Mouse (Mus musculus) layer of hippocampus, adult 11-12 months (tissue): ENCODE measurements at regions not wholly inside any gene's neighbourhood (a gene's known extent, or its start where the extent isn't known, plus 50 kb on each side); places are given as distances from the start of the nearest gene placed in this dataset.

Experiments
- DNase-seq: peaks from one replicate; pipeline ENCODE4 v3.0.0; 2022; ENCODE audit warnings: low spot score

DNA sequence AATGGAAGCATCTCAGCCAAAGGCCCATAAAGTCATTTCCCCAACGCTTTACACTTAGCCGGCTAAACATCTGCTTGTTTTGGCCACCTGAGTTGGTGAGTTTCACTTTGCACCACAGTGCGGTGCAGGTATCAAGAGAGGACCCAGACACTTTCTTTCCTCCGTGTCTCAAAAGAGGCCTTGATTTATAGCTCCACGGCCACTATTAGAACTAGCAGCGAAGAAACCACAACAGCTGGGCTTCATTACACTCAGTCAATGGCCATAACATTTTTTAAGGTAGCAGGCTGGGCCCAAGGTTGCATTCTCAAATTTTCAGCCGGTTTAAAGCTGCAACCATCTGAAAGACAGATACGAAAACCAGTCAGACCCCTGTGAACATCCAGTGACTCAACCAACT lies 103.4 kb downstream of the Mreg start:
- no peak for DNase-seq

DNA sequence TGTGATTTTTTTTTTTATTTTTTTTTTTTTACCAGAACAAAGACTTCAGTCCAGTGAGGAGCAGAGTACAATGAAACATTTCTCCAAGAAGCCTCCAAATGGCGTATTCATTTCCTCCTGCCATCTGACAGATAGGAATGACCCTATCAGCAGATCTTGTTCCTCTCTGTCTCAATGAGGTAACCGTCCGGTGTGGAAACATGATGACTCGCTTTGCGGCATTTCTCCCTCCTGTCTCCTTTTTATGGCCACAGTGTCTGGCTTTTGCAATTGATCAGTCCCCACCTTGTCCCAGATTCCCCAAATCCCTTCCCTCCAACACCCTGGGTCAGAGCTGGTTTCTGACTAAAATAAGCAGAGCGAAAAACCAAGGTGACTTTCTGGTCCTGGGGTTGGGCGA lies 105.0 kb downstream of the Mreg start:
- no peak for DNase-seq

DNA sequence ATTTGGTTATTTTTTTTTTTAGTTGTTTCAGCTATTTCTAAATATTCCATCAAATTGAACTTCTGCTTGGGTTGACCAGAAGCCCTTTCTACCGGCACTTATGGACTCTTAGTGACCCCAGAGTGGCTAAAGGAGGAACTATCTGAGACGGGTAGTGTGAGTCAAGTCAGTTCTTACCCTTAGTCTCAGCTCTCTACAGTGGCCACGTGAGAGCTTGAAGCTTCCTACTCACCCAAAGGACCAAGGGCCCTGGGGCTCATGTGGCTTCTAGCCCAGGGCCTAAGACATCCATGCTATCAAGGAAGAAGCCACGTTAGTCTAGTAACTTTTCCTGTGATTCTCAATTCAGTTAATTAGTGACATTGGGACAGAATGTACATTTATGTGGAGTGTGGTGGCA lies 105.5 kb downstream of the Mreg start:
- no peak for DNase-seq

DNA sequence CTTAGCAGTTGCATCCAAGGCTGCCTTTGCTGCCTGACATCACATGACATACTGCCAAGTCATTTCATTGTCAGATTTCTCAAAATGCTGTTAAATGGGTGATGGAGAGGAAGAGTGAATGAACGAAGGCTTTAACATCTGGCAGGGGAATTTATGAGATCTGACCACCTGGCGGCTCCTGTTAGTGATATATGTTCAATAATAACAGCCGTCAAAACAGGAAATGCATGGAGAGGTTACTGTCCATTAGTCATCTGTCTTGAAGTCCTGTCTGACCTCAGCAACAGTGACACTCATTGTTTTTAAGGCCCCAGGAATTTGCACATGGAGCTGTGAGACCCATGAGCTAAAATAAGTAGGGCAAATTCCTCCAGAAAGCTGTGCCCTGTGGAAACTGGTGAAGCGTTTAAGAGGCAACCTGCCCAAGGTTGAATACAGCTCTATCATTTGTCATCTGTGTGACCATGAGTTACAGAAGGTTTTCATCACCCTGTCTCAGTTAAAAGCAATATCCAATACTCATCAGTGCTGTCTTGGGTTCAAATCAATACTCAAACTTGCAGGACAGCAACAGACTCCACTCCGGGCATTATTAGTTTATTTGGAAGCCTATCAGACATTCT lies 106.6 kb downstream of the Mreg start:
- DNase-seq = no peak

DNA sequence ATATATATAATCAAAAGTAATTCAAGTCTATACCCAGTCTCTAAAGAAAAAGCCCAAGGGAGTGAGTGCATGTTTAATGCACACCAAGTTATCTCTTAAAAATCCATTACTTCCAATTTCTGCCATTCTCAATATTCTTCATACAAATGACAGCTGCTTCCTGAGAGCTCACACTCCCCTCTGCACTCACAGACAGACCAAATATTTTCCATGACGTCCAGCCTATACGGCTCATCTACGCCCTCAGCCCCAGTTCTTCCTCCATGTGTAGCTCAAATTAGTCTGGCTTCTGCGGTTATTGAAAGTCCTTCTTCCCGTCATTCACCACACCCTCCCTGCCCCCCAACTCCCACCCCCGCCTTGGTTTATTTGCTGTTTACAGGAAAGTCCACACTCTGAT lies 108.1 kb downstream of the Mreg start:
- no peak for DNase-seq

DNA sequence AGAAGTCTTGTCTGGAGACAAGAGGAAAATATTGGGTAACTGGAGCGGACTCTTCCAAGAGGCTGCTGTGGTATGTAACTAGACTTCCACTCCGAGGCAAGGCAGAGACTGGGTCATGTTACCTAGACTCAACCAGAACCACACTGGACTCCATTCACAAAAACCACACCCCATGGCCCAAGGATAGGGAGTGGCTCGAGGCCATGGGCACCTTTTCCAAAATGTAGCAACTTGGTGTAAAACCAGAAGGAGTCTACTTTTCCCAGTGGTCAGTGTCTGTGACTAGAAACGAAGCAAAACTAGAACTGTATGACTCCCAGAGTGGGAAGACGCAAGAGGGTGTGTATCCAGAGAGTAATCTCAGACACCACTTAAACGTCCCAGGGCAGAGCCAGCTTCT lies 108.7 kb downstream of the Mreg start:
- no peak for DNase-seq

DNA sequence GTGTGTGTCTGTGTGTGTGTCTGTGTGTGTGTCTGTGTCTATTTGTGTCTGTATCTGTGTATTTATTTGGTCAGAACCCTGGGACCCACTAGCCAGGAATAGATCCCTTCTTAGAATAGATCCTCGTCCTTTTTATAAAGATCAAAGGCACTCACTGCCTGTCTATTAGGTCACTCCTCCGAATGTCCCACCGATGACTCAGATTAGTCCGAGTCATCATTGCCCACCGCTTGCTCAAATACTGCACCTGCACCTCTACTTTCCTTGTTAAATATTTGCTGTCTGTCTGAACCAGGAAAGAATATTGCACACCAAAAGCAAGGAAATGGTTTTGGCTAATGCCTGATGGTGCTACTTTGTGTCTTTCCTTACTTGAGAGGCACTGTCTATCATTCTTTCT lies 112.7 kb downstream of the Mreg start:
- DNase-seq = no peak

GRCm38 (mm10) chr1:72091344-72091743 lies 120.8 kb downstream of the Mreg start:
- no peak for DNase-seq

- no peak for DNase-seq
Observed at GRCm38 (mm10) chr1:72085661-72086060, 126.4 kb downstream of the Mreg start.

DNA sequence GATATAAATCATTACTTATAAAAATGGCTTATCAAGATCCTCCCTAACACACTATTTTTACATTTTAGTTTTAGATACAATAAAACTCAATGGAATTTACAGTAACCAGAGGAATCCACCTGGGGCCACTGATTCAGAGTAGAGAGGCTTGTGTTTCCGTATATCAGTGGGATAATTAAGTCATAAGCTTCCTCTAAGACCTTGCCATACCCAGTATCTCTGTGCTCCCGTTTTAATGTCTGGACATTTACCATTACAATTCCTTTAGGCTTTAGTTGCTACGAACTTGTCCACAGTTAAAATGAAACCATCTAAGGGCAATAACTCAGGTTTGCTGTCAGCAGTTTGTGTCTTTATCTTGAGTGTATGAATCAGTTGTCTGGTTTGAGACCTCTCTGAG lies 127.9 kb downstream of the Mreg start:
- no peak for DNase-seq

GRCm38 (mm10) chr1:72082366-72082765 lies 129.7 kb downstream of the Mreg start:
- no peak for DNase-seq

- no peak for DNase-seq
Observed at GRCm38 (mm10) chr1:72081811-72082210, 130.3 kb downstream of the Mreg start.

- DNase-seq = peak; percentile 28
Observed at GRCm38 (mm10) chr1:72078926-72079550, 133.1 kb downstream of the Mreg start.

DNA sequence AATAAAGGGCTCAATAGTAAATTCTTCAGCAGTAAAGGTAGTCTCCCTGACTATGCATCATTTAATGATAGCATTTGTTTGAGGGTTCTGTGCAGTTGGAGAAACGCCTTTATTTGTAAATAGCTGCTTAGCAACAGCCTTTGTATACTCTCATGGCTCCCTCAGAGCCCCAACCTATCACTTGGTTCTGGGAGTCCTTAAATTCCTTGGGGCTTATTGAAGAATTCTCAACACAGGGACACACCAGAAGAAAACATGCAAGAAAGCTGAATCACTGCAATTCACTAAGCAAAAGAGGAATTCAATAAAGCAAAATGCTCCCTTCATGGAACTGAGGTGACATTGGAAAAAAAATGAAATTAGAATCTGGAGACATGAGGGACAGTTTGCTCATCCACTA lies 135.8 kb downstream of the Mreg start:
- no peak for DNase-seq

- DNase-seq = no peak
Observed at GRCm38 (mm10) chr1:72075464-72075863, 136.6 kb downstream of the Mreg start.

- DNase-seq = no peak
Observed at GRCm38 (mm10) chr1:72073245-72073644, 138.9 kb downstream of the Mreg start.

- DNase-seq = no peak
Observed at GRCm38 (mm10) chr1:72070489-72070888, 141.6 kb downstream of the Mreg start.

- DNase-seq = no peak
Observed at GRCm38 (mm10) chr1:72069056-72069455, 143.1 kb downstream of the Mreg start.

DNA sequence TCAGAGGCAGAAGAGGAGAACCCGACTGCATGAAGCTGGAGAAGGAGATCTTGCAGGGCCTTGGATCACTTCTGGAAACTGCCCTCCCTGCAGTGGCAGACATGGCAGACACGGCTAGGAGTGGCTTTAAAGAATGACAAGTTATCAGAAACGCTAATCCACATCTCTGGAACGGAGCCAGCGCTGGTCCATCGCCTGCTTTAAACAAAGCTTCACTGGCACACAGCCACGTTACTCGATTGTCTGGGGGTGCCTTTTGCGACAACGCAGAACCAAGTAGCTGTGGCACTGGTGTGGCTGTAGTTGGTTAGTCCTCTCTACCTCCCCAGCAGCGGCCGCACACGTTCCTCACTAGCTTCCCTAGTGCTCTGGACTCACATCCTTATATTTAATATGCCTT lies 147.0 kb downstream of the Mreg start:
- DNase-seq = no peak

- no peak for DNase-seq
Observed at GRCm38 (mm10) chr1:72060393-72060792, 151.7 kb downstream of the Mreg start.

DNA sequence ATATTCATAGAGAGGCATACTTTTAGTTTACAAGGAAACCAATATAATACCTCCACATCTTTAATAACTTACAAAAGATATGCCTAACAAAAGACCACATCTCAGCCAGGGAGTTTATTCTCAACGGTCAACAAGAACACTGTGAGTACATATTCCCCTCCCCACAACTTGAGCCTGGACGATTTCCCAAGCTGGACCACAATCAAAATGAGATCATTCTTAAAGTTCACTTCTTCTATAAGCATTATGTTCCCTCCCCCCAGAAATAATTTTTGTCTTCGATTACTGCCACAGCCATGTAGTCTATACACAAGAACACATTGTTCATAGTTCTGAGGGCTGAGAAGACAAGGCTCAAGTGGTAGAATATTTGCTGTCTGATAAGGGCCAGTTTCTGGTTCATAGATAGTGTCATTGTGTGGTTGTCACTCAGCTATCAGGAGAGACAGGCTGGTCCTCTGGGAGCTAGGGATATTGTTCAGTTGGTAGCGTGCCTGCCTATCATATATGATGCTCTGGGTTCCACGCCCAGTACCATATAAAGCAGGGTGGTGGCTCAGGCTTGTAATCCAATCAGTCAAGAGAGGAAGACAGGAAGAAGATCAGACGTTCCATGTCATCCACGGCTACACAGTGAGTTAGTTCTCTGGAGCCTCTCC lies 153.9 kb downstream of the Mreg start:
- DNase-seq = no peak

GRCm38 (mm10) chr1:72054541-72054940 lies 157.6 kb downstream of the Mreg start:
- DNase-seq = no peak

DNA sequence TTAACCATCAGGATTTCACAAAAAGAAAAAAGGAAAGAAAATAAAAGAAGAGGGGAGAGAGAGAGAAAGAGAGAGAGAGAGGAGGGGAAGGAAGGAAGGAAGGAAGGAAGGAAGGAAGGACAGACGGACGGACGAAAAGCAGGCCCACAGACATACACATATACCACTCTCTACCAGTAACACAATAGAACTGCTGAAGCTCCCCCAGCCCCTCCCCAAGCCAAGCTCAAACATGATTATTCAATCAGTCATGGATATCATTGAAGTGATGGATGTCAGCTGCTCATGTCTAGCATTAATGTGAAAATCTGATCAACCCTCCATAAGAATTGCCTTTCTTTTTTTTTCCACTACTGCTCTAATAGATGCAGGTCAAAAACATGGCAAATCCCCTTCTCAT lies 161.2 kb downstream of the Mreg start:
- no peak for DNase-seq

- no peak for DNase-seq
Observed at GRCm38 (mm10) chr1:72046072-72046471, 166.0 kb downstream of the Mreg start.
